Mouse (Mus musculus) v-Abl transformed pro-B cells (cell line): ENCODE data around the gene Gm42417.

Experiments
- in situ Hi-C, 2 experiments: fragments of 400-800 bp; cut with MboI; formaldehyde crosslinking; loops; one replicate each; pipeline ENCODE4 v1.15.1; 2025; ENCODE audit not compliant: unreplicated experiment in 2 of 2

Gm42417 gene

GRCm38 (mm10) chr1:36566425-36566824 is 27.2 kb upstream of the Gm42417 start:
- in situ Hi-C loops: no loop called here

DNA sequence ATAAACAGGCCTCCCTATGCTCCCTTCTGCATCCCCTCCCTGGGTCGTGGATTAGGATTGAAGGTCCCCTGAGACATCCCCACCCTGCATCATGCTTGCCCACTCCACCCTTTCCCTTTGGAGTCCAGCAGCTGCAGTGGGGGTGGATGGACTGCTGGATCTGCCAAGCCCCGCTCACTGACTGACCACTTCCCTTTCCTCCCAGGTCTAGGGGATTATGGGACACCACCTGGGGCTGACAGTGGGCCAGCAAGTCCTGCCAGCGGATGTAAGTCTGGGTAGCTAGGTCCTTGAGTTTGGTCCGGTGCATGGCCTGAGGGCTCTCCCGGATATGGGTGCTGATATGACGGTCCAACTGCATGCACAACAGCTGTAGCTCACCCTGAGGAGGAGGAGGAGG is 24.9 kb upstream of the Gm42417 start:
- in situ Hi-C loops: no loop called here

- in situ Hi-C loops: no loop called here
Observed at GRCm38 (mm10) chr1:36563632-36564031, 24.4 kb upstream of the Gm42417 start.

DNA sequence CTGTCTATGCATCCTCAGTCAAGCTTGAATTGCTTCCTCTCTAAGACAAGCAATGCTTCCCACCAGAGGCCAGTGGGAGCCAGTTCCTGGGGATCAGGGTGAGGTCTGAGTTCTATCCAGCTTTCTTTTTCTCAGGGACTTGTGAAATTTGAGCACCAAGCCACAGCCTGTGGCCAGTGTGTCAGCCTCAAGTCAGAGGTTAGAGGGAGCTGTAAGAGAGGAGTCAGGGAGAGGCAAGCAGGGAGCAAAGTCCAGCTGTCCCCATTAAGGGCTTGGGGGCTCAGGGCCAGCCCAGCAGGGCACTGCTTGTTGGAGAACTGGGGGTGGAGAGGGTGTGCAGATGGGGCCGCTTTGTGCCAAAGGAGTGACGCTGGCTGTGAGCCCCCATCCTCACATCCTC is 24.0 kb upstream of the Gm42417 start:
- in situ Hi-C loops: no loop called here

DNA sequence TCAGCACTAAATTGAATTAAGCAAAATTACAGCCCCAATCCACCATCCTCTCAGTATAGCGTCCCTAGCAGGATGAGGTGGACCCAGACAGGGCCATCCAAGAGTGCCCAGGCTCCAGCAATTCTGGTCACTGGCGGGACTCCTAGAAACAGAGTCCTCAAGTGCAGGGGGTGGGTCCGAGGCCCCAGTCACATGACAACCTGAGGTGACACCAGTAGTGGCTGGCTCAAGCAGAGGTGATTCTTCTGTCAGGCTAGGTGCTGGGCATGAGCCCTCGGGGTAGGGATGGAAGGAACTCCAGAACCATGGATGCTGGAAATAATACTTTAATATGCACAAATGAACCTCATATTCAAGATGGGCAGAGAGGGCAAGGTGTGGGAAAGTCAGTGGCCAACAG is 23.2 kb upstream of the Gm42417 start:
- in situ Hi-C loops: no loop called here

DNA sequence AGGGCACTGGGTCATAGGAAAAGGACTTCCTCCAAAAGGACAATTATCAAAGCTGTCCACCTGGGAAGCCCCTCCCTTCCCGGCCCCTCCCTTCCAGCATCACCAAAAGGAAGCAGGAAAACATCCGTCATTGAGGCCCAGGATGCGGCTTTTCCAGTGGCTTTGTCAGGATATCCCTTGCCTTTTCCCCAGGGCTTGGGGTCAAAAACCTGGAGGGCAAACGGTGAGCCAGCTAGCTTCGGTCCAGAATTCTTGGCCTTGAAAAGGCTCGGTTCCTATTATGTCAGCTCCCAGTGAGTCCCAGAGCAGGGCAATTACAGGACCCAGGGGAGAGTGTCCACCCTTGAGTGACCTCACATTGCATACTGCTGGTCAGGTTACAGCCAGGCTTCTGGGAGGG is 21.7 kb upstream of the Gm42417 start:
- in situ Hi-C loops: no loop called here

DNA sequence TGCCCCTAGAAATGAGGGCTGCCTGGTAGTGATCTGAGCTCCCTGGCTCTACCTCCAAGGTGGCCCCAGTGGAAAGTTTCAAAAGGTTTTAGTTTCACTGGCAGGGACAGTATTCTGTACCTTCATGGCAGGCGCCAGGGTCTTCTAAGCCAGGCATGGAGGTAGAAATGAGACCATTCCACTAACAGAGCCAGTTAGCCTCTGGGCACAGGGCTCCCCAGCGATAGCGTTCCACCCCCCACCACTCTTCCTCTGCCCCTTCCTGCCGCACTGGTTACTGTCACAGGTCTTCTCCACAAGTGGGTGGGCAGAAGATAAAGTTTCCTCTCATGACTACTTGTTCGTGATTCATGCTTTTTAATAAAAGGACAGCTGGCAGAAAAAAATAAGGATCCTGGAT is 20.7 kb upstream of the Gm42417 start:
- in situ Hi-C loops: no loop called here

DNA sequence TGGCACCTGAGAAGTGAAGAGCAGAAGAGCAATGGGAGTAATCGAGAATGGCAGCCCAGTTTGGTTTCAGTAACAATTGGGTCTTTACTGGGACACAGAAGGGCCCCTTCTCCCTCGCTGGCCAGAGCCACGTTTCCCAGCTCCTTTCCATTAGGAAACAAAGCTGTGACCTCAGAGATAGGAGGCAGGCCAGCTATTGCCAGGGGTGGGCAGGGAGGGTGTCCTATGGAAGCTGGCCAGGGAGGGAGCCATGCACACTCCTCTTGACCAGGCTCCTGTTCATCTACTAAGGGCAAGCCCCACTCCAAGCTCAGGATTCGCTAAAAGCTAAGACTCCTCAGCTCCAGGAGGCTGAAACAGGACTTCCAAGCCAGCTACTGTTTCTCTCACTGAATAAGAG is 20.0 kb upstream of the Gm42417 start:
- in situ Hi-C loops: no loop called here

DNA sequence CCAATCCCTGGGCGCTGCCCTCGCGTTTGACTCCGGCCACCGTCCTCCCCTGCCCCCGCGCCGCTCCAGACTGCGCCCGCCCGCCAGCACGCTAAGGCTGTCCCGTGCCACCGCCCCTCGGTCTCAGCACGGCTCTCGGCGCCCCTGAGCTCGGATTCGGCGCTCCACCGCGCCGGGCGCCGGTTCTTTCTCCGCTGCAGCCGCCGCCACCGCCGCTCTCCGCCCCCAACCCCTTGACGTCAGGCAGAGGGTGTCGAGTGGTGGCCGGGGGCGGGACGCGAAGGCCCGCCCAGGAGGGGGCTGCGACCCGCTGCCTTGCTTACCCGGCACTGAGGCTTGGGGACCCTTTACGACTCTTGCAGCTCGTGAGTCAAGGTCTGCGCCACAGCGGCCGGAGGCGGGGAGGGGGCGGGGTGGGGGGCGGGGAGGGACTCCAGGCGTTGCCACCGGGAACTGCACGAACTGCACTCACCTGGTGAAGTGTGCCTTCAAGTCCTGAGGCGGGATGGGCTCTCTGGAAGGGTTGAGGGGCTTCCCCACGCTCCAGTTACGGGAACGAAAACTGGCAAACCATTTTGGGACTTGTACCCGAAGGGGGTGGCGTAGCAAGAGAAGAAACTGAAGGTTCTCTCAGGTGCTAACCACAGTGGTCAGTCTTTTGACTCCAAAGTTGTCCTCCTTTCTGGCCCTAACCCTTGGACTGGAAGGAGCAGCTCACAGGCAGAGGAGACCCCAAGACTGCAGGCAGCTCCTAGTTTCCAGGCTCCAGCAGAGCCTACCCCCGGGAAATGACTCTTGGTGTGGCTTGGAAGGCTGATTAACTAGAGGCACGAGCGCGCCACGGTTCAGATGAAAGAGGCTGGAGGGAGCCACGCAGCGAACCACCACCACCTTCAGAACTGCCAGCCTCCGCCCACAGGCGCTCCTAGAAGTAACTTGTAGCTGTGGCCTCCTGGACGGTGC is 19.1 kb upstream of the Gm42417 start, which contains the start of gene Sema4c:
Gene Sema4c, minus strand, starts transcription at position 319 of the 963 bp plus-strand sequence.
- in situ Hi-C loops: no loop called here

DNA sequence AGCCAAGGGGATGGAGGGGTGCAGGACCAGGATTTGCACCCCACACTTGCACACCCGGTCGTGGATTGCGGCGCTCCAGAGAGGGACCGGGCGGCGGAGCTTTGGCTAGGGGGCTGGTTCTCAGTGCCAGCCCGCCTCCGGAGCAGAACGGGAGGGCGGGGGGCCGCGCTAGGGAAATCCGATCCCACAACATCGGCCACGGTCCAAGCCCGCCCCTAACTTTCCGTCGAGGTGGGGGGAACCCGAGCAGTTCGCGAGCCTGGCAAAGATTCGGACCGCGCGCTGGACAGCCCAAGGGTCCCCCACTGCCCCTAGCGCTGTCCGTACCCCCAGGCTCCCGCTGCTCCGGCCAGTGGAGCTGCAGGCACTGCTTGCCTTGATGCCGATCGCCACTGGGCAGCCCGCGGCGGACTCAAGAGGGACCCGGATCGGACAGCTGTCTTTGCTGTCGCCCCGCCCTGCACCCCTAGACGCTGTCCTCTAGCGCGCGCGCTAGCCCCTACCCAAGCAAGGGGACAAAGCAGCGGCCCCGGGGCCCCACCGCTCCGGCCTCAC is 18.3 kb upstream of the Gm42417 start:
- in situ Hi-C loops: no loop called here

DNA sequence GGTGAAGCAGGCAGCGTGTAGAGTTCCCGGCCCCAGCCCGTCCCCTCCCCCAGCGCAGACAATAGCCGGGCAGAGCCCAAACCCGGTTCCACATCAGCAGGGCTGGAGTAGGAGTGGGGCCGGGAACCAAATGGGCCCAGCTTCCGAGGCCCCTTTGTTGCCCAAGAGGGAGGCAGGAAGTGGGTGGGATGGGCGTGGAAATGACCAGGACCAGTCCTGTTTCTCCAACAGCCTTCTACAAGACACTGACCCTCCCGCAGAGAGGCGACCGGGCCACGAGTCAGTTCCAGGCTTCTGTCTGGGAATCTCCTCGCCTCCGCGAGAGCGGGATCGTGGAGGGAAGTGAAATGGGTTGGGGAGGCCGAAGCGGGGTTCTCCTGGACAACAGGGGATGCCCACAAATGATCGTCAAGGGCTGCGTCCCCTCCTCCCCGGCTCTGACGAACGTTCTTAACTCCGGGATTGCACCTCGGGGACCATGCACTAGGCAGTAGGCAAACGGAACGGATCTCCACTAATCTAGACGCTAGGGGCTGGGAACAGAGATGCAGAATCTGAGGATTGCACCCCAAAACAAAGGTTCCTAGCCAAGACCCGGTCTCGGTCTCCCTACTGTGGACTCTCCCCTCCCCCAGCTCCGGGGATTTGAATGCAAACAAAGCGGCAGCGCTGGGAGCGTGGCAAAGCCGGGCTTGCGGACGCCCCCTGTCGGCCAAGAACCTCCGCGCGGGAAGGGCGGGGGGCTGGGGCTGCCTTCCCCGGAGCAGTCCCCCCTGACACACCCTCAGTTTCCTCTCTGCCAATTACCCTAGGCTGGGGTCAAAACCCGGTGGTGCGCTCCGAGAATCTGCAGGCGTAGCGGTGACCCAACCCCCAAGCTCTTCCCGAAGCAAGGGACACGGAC is 17.6 kb upstream of the Gm42417 start:
- in situ Hi-C loops: no loop called here

DNA sequence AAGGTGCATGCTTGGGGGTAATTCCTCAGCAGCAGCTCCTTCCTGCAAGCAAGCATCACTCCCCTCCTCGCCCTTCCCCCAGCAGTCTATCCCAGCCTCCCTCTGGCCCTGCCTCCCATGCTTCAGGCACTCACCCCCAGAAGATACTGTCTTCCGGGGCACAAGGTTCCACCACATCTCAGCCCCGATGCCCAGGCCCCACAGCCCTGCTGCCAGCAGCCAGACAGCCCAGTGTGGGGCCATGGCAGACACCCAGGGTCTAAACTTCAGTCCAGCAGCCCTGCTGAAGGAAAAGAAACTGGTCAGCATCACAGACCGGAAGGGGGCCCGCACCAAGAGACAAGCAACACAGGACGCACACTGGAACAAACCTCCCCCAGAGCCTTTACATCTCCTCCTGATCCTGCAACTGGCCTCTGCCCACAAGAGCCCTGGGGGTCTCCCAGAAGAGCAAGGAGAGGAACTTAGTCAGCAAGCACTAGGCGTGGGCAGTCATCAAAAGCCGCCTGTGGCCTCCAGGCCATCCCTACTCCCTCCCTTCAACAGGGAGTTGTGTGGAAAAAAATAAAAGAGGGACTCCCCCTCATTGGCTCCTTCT is 16.7 kb upstream of the Gm42417 start:
- in situ Hi-C loops: no loop called here

GRCm38 (mm10) chr1:36554633-36555399 is 15.6 kb upstream of the Gm42417 start:
- in situ Hi-C loops: loop anchor here in 1 of 2 experiments (5.0 kb wide), 2 partner anchors 77 to 692 kb away; no protein-coding TSS in a partner anchor

- in situ Hi-C loops: loop anchor here in 1 of 2 experiments (5.0 kb wide), 2 partner anchors 80 to 695 kb away; no protein-coding TSS in a partner anchor
Observed at GRCm38 (mm10) chr1:36552506-36552905, 13.3 kb upstream of the Gm42417 start.

DNA sequence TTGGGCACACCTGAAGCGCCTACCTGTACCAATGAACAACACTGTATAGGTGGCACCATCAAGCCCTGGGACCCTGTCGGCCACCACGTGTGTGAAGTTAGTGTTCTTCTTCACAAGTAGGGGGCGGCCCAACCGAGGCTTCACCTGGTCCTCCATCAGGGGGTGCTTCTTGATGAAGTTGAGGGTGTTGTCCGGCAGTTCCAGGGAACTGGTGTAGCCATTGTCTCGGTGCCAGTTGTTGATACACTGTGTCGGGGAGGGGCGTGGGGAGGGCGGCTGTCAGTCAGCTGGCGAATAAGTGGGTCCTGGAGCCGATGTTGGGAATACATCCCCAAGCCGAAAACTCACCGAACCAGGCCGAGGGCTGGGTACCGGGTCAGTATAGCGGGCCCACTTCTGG is 12.7 kb upstream of the Gm42417 start:
- in situ Hi-C loops: loop anchor here in 1 of 2 experiments (5.0 kb wide), 2 partner anchors 80 to 695 kb away; no protein-coding TSS in a partner anchor

DNA sequence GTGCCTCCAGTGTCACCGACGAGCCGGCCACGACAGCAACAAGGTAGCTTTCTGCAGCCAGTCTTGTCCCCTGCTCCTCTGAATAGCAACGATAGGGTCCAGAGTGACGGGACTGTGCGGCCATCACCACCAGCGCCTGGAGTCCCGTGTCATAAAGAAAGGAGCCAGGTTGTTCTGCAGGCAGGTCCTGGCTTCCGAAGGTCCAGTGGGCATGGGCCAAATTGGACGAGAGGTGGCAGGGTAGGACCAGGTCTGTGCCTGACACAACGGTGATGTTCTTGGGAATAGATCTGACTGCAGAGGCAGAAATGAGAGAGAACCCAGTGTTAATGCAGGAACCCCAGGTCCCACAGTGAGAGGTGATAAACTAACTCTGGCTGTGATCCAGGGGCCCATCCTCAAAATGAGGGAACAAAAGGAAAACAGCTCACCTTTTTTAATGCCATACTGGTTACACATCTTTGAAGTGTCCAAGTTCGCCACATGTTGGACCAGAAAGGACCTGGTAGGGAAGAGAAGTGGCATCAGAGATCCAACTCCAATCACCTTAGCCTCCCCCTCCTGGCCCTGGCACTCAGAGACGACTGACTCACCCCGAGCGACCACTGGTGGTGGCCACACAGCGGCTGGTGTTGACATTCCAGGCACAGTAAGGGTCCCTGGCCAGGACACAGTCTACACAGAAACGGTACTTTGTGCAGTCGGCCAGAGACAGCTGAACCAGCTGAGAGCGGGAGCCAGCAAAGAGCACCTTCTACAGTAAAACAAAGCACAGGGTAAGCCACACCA is 11.0 kb upstream of the Gm42417 start:
- in situ Hi-C loops: loop anchor here in 1 of 2 experiments (5.0 kb wide), 2 partner anchors 82 to 697 kb away; no protein-coding TSS in a partner anchor

DNA sequence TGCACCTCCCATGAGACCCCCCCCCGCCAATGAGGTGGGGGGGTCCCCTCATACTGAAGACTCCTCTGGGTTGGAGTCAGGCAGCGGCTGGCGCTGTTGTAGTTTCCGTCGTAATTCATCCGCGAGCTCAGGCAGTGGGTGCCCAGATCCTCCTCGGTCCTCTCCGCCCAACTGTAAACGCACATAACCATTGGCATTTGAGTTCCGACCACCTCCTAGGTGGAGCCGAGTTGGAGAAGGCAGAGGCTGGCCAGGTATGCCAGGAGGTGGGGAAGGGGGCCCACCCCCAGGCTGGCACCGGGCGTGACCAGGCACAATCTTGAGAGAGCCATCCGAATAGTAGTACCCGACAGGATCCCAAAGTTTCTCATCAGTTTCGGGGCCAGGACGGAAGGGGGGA is 10.3 kb upstream of the Gm42417 start:
- in situ Hi-C loops: loop anchor here (5.0 to 10.0 kb wide), 2 partner anchors 83 to 135 kb away; partner anchors contain the start of gene Fam178b (in 2 of the 2)

DNA sequence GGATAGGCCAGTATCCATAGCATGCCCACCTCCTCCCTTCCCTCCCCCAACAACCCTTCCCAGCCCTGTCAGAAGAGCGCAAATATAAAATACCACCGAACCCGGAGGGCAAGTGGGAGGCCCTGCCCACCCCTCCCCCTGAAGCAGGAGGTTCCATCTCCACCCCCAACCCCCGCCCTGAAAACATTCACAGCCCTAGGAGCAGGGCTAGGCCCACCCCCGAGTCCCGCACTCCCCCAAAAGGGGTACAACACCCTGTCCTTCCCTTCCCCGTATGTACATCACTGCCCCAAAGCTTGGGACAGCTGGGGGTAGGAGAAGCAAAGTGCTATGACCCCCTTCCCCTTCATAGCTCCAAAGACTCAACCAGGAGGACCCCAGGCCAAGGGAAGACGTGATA is 9.5 kb upstream of the Gm42417 start:
- in situ Hi-C loops: loop anchor here (5.0 to 10.0 kb wide), 2 partner anchors 84 to 136 kb away; partner anchors contain the start of gene Fam178b (in 2 of the 2)
